Mouse (Mus musculus): ENCODE results near the gene Rpl18. TPM values are rescaled to one million over a fixed set of nuclear protein-coding genes. Genes with fewer than 3 reads are reported as not detected.
A peak's percentile ranks its signal among the peaks of the same experiment; 100 is the strongest.

Rpl18 gene
- polyA plus RNA-seq, 1 experiment from 2014 or later, result 682 TPM

DNA sequence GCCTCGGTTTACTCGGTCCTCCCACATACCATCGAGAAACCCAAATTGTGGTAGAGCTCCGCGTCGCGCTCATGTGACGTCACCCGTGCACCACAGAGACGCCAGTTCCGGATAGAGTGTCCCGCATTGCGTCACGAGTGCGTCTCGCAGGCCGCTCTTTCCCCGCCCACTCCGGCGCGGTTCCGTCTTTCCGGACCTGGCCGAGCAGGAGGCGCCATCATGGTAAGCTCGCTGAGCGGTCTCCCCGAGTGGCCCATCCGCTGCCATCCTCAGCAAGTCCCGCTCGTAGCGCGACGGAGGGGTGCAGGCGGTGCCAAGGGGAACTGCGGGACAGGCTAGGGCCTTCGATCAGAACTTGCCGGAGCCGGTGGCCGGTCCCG is 2.7 kb downstream of the Rpl18 start, which contains the start of gene Sphk2:
Gene Sphk2 (minus strand): TSS at position 85 of the 380 bp plus-strand sequence.
- Histone ChIP-seq H3K4me1 (peaks cover 55% of the 10 kb centered on the region), H3K36me3 (peaks cover 44% of the 10 kb centered on the region), H3K27me3 (no peaks in the 10 kb centered on the region), H3K4me3 (peak within 1 kb of the TSS; percentile 87), H3K27ac (peak within 1 kb of the TSS; percentile 90), H3K4me2 (replicated peaks) (peak within 1 kb of the TSS; percentile 93), H3K9me3 (replicated peaks) (no peaks in the 10 kb centered on the region), H3K9ac (peak within 1 kb of the TSS; percentile 91)
- peak; percentile 70 for ATAC-seq (ENCODE audit: low FRiP score)
- WGBS, result under 1% methylated on average over 41 of the region's 41 CpGs

DNA sequence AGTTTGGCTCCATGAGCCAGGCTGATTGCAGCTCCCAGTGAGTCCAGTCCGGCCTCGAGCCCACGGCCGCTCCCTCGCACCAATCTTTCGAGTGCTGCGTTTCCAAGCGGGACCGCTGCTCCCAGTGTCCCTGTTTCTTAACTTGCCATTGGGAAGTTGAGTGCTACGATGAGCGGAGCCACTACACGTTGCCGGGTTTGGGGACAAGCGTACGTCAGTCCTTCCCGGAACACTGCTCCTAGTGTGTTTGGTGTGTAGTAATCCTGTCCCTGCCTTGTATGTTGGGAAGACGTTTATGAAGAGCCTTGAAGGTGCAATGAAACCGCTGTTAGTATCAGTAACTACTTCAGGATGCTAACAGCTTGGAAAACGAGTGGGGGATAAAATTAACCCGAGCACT is 3.1 kb downstream of the Rpl18 start:
- peak overlapping the region; percentile 87 for H3K4me3 ChIP-seq
- ATAC-seq (ENCODE audit: low FRiP score), result no peak
- H3K27me3 ChIP-seq, result no peaks in the 10 kb centered on the region
- H3K27ac ChIP-seq, result peak overlapping the region; percentile 90
- peaks cover 55% of the 10 kb centered on the region for H3K4me1 ChIP-seq
- H3K9ac ChIP-seq, result peak overlapping the region; percentile 91
- peaks cover 44% of the 10 kb centered on the region for H3K36me3 ChIP-seq
- WGBS, result under 1% methylated on average over 20 of the region's 20 CpGs
- H3K9me3 ChIP-seq (replicated peaks), result no peaks in the 10 kb centered on the region
- H3K4me2 ChIP-seq (replicated peaks), result peak overlapping the region; percentile 89

DNA sequence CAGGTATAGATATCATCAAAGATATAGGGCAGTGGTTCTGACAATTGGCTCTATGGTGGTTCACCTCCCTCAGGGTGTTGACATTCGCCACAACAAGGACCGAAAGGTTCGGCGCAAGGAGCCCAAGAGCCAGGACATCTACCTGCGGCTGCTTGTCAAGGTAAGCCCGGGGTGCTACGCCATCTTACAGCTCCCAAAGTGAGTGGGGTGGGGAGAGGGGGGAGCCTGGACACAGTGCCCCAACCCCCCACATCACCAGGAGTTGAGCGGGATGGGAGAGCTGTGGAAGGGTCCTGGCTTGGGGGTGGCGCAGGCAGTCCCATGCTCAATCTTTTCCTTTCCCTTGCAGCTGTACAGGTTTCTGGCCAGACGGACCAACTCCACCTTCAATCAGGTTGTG is 3.9 kb downstream of the Rpl18 start:
- peaks cover 51% of the 10 kb centered on the region for H3K4me1 ChIP-seq
- ATAC-seq (ENCODE audit: low FRiP score), result no peak
- H3K4me3 ChIP-seq, result peak overlapping the region; percentile 87
- H3K27ac ChIP-seq, result no peak overlapping the region
- H3K9me3 ChIP-seq (replicated peaks), result no peaks in the 10 kb centered on the region
- H3K27me3 ChIP-seq, result no peaks in the 10 kb centered on the region
- H3K36me3 ChIP-seq, result peaks cover 49% of the 10 kb centered on the region
- H3K4me2 ChIP-seq (replicated peaks), result peak overlapping the region; percentile 89
- peak overlapping the region; percentile 91 for H3K9ac ChIP-seq
- WGBS, result 81% methylated on average over 10 of the region's 10 CpGs

DNA sequence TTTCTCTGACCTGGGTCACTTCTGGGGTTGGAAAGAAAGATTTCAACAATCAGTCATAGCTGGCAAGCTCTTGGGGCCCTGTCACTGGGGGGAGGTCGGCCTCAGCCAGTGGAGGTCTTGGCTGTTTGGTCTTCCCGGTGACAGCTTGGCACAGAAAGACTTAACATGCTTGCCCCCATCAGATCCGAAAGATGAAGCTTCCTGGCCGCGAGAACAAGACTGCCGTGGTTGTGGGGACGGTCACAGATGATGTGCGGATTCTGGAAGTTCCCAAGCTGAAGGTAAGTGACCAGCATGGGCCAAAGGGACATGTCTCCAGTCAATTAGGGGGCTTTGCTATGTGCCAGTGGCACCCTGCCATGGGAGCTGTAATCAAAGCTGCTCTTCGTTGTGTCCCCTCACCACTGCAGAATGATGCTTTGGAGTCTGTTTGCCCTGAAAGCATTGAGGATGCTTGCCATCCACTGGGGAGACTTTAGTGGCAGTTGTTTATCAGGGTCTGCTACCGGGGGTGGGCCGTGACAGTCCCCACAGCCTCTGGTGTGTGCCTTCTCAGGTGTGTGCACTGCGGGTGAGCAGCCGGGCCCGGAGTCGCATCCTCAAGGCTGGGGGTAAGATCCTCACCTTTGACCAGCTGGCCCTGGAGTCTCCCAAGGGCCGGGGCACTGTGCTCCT is 4.6 kb downstream of the Rpl18 start:
- Histone ChIP-seq H3K4me2 (replicated peaks) (peak overlapping the region; percentile 89; the same call in 1 of the 2 replicates), H3K9ac (peak overlapping the region; percentile 91; the same call in 1 of the 2 replicates), H3K36me3 (peaks cover 56% of the 10 kb centered on the region), H3K27ac (no peak overlapping the region), H3K4me1 (peaks cover 44% of the 10 kb centered on the region), H3K9me3 (replicated peaks) (no peaks in the 10 kb centered on the region), H3K27me3 (no peaks in the 10 kb centered on the region), H3K4me3 (peak overlapping the region; percentile 87; the same call in 1 of the 2 replicates)
- 91% methylated on average over 16 of the region's 16 CpGs for WGBS
- no peak for ATAC-seq (ENCODE audit: low FRiP score)

DNA sequence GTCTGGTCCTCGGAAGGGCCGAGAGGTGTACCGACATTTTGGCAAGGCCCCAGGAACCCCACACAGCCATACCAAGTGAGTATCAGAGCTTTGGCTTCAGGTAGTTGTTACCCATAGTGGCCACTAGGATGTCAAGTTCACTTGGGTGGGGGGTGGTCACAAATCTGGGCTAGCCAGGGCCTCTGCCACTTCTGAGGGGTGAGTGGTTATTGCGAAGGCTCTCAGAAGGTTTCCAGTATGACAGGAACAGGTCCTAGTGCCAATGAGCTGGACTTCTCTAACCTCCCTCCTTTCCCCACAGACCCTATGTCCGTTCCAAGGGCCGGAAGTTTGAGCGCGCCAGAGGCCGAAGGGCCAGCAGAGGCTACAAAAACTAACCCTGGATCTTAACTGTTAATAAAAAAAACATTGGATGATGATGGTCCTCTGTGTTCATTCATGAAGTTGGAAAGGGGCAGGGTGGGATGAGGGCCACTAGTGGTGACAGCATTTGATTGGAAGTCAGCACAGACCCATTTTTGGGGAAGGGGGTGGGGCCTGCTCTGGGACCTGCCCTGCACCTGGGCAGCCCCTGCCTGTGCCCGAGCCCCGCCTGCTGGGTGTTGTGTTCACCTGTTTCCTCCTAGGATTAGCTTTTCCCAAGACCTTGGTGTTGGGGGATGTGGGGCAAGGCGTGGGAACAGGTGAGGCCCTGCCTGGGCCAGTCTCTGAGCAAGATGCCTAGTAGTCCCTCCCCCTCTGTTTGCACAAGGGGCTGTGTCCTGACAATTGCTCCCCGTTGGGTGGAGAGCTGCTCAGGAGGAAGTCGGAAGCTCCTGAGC is 5.4 kb downstream of the Rpl18 start, which contains the start of gene Fam83e:
Gene Fam83e (plus strand): TSS at position 800 of the 821 bp plus-strand sequence.
- Histone ChIP-seq H3K4me2 (replicated peaks) (0 out of 2 replicates have a peak within 1 kb of the TSS, but pooled peaks have one; percentile 89), H3K9me3 (replicated peaks) (no peaks in the 10 kb centered on the region), H3K27me3 (no peaks in the 10 kb centered on the region), H3K4me3 (no peak within 1 kb of the TSS), H3K9ac (peak within 1 kb of the TSS; percentile 4; the same call in 1 of the 2 replicates), H3K27ac (no peak within 1 kb of the TSS), H3K36me3 (peaks cover 64% of the 10 kb centered on the region), H3K4me1 (peaks cover 40% of the 10 kb centered on the region)
- no peak for ATAC-seq (ENCODE audit: low FRiP score)
- 82% methylated on average over 14 of the region's 14 CpGs for WGBS

DNA sequence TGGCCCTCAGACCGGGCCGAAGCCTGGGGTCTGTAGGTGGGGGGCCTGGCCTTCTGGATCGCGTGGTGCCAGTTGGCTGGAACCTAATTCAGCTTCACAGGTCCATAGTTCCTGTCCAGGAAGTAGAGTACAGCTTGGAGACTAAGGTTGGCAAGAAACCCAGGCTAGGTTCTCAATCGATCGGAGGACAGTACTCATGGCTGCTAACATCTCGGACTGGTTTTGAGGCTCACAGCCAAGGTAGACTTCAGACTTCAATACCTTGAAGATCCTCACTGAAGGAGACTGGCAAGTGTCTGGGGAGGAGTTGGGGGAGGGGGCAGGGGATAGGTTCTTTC is 5.9 kb downstream of the Rpl18 start:
- Histone ChIP-seq H3K9ac (no peak overlapping the region), H3K4me3 (no peak overlapping the region), H3K9me3 (replicated peaks) (no peaks in the 10 kb centered on the region), H3K4me1 (peaks cover 35% of the 10 kb centered on the region), H3K4me2 (replicated peaks) (no peak overlapping the region), H3K27me3 (no peaks in the 10 kb centered on the region), H3K27ac (no peak overlapping the region), H3K36me3 (peaks cover 70% of the 10 kb centered on the region)
- 85% methylated on average over 7 of the region's 7 CpGs for WGBS
- ATAC-seq (ENCODE audit: low FRiP score), result no peak

DNA sequence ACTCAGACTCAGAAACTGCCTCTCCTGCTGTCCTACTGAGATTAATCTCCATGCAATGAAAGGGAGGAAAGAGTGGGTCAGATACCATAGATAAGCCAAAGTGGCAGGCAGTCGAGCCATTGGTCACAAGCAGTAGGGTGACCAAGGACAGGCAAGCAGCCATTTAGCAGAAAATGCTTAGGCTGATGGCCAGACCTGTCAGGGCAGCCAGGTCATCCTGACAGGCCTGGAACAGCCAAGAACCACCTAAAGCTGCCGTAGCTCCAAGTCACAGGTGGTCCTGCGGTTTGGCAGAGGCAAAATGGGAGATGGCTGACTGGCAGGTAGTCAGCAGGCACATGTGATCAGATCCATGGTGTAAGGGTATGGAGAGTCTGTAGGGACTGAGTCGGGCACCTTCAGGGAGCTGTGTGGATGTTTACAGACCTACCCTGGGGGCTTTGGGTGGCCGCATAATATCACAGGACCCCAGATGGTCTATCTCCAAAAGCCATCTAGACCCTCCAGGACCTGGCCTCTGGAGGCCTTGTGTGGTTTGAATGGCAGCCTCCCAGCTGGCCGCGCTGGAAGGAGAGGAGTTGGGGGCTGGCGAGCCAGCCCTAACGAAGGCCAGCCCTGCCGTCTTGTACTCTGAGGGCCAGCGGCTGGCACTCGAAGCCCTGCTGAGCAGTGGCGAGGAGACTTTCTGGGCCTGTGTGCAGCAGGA is 6.5 kb downstream of the Rpl18 start:
- WGBS, result 61% methylated on average over 13 of the region's 13 CpGs
- no peaks in the 10 kb centered on the region for H3K9me3 ChIP-seq (replicated peaks)
- no peak overlapping the region for H3K27ac ChIP-seq
- H3K4me1 ChIP-seq, result peaks cover 29% of the 10 kb centered on the region
- H3K36me3 ChIP-seq, result peaks cover 76% of the 10 kb centered on the region
- no peaks in the 10 kb centered on the region for H3K27me3 ChIP-seq
- peak overlapping the region; percentile 4; the same call in 1 of the 2 replicates for H3K9ac ChIP-seq
- no peak overlapping the region for H3K4me3 ChIP-seq
- H3K4me2 ChIP-seq (replicated peaks), result no peak overlapping the region
- no peak for ATAC-seq (ENCODE audit: low FRiP score)

DNA sequence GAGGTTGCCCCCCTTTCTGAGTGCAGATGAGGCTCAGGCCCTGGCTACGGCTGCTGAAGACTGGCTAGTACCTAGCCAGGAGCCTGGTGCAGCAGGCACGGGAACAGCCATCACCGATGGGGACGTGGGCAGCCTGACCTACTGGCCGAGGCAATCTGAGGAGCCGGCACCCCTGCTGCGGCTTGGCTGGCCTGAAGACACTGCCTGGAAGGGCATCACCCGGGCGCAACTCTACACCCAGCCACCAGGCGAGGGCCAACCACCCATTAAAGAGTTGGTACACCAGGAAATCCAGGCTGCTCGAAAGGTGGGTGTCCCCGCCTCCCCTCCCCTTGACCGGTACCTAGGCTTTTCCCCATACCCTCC is 7.1 kb downstream of the Rpl18 start:
- Histone ChIP-seq H3K36me3 (peaks cover 79% of the 10 kb centered on the region), H3K4me1 (peaks cover 24% of the 10 kb centered on the region), H3K27me3 (no peaks in the 10 kb centered on the region), H3K27ac (no peak overlapping the region), H3K4me2 (replicated peaks) (no peak overlapping the region), H3K4me3 (no peak overlapping the region), H3K9me3 (replicated peaks) (no peaks in the 10 kb centered on the region), H3K9ac (peak overlapping the region; percentile 4; the same call in 1 of the 2 replicates)
- WGBS, result 87% methylated on average over 13 of the region's 13 CpGs
- ATAC-seq (ENCODE audit: low FRiP score), result no peak

DNA sequence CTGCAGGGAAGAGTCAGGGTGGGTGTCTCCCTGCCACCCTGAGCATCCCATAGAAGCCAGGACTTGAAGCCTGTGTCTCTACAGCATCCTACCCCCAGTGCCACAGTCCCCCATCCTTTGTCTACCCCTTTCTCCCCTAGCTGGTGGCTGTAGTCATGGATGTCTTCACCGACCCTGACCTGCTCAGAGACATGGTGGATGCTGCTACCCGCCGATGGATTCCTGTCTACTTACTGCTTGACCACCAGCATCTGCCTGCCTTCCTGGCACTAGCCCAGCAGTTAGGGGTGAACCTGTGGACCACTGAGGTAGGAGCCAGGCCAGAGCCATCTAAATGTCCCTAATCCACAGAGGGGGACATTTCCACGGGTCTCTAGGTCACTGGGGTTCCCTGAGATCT is 8.0 kb downstream of the Rpl18 start:
- WGBS, result 89% methylated on average over 4 of the region's 4 CpGs

DNA sequence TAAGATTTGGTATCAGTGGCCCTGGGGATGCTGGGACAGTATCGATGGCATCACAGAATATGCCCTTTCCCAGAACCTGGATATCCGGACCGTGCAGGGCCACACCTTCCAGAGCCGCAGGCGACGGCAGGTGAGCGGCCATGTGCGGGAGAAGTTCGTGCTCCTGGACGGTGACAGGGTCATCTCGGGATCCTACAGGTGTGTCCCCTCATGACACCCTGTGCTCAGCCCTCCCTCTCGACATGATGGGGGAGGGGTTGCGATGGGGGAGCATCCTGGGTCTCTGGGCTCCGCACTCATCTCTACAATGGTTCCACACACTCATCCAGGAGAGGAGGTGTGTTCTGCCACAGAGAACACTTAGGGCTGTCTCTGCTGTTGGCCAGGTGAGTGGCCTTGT is 8.5 kb downstream of the Rpl18 start:
- Histone ChIP-seq H3K36me3 (peaks cover 83% of the 10 kb centered on the region), H3K9me3 (replicated peaks) (no peaks in the 10 kb centered on the region), H3K27ac (no peak overlapping the region), H3K4me3 (no peak overlapping the region), H3K9ac (no peak overlapping the region), H3K4me1 (peaks cover 21% of the 10 kb centered on the region), H3K27me3 (no peaks in the 10 kb centered on the region), H3K4me2 (replicated peaks) (no peak overlapping the region)
- WGBS, result 93% methylated on average over 14 of the region's 14 CpGs
- ATAC-seq (ENCODE audit: low FRiP score), result no peak

More for the DNA sequence above, 8.0 kb downstream of the Rpl18 start:
- no peak for ATAC-seq (ENCODE audit: low FRiP score)
- H3K27me3 ChIP-seq, result no peaks in the 10 kb centered on the region
- peaks cover 79% of the 10 kb centered on the region for H3K36me3 ChIP-seq
- peaks cover 24% of the 10 kb centered on the region for H3K4me1 ChIP-seq
- no peak overlapping the region for H3K4me2 ChIP-seq (replicated peaks)
- no peaks in the 10 kb centered on the region for H3K9me3 ChIP-seq (replicated peaks)
- H3K27ac ChIP-seq, result no peak overlapping the region
- no peak overlapping the region for H3K4me3 ChIP-seq
- no peak overlapping the region for H3K9ac ChIP-seq

DNA sequence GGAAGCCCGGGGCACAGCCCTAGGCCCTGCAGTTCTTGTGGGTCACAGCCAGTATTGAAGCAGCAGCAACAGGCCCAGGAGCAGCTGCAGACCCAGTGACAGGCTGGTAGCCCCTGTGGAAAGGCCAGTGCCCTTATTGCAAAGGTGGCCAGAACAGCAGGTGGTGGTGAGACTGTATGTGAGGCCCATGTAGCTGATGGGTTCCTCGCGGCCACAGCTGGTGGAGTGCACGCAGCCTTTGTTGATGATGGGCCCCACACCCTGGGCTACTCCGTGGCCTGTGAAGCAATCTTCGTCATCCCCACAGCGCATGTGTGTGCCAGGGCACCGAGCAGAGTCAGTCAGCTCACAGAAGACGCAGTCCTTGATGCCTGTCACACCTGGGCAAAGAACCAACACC is 9.9 kb downstream of the Rpl18 start:
- H3K27me3 ChIP-seq, result no peaks in the 10 kb centered on the region
- no peak overlapping the region for H3K4me2 ChIP-seq (replicated peaks)
- no peak for ATAC-seq (ENCODE audit: low FRiP score)
- no peaks in the 10 kb centered on the region for H3K9me3 ChIP-seq (replicated peaks)
- no peak overlapping the region for H3K9ac ChIP-seq
- H3K4me1 ChIP-seq, result 0 out of 2 replicates have a peak, but pooled peaks cover 8% of the 10 kb centered on the region
- no peak overlapping the region for H3K4me3 ChIP-seq
- H3K27ac ChIP-seq, result no peak overlapping the region
- 89% methylated on average over 9 of the region's 9 CpGs for WGBS
- peaks cover 76% of the 10 kb centered on the region for H3K36me3 ChIP-seq

DNA sequence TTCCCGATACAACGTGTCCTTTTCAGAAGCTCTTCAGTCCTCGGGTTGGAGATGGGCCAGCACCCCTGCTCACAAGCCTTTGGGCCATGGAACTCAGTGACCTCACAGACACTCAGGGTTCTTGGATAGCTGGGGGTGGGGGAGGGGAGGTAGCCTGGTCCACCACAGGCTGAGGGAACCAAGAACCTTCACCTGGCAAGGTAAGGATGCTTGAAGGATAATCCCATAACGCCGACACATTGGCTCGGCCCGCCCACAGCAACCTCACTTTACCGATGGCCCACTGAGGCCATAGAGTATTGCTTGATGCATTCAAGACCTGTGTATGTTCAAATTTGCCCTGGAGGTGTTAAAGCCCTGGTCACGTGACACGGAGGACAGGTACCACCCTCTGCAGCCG is 10.5 kb downstream of the Rpl18 start, which contains the start of gene Spaca4:
Gene Spaca4 (minus strand): TSS at position 101 of the 400 bp plus-strand sequence.
- no peak within 1 kb of the TSS for H3K9ac ChIP-seq
- WGBS, result 92% methylated on average over 11 of the region's 11 CpGs
- H3K4me2 ChIP-seq (replicated peaks), result no peak within 1 kb of the TSS
- H3K9me3 ChIP-seq (replicated peaks), result no peaks in the 10 kb centered on the region
- H3K36me3 ChIP-seq, result peaks cover 71% of the 10 kb centered on the region
- H3K4me1 ChIP-seq, result peaks cover 12% of the 10 kb centered on the region; the same call in 1 of the 2 replicates
- no peak for ATAC-seq (ENCODE audit: low FRiP score)
- H3K27me3 ChIP-seq, result no peaks in the 10 kb centered on the region
- H3K4me3 ChIP-seq, result no peak within 1 kb of the TSS
- H3K27ac ChIP-seq, result no peak within 1 kb of the TSS

Measured in hindbrain, embryonic 12.5 days (tissue).